Mouse (Mus musculus) spleen, adult 2 months (tissue): ENCODE data around the gene Mas1. TPM values are rescaled to one million over a fixed set of nuclear protein-coding genes. Genes with fewer than 3 reads are reported as not detected.

Source experiments
- DNase-seq, 2 experiments: peaks; one replicate each; pipeline versions ENCODE4 v3.0.0 to v3.0.0-alpha.2; 2012 to 2021; ENCODE audit warnings: low spot score in 2 of 2, low read depth in 1 of 2
- H3K27ac ChIP-seq: fragments of 200-500 bp; 2 replicates; pipeline ENCODE4 v1.5.1; 2012; ENCODE audit warnings: low read length, inconsistent platforms; ENCODE audit not compliant: insufficient read depth
- H3K27me3 ChIP-seq: fragments of 200-500 bp; 2 replicates; pipeline ENCODE4 v1.6.1; 2012; ENCODE audit warnings: mild to moderate bottlenecking, moderate library complexity, low read length, inconsistent platforms; ENCODE audit not compliant: control insufficient read depth, insufficient read depth
- H3K36me3 ChIP-seq: fragments of 200-500 bp; 2 replicates; pipeline ENCODE4 v1.6.1; 2012; ENCODE audit warnings: mild to moderate bottlenecking, low read length, inconsistent platforms; ENCODE audit not compliant: control insufficient read depth, insufficient read depth
- H3K4me1 ChIP-seq: fragments of 200-500 bp; 2 replicates; pipeline ENCODE4 v1.6.1; 2011; ENCODE audit warnings: inconsistent platforms; ENCODE audit not compliant: control insufficient read depth, insufficient read depth, insufficient read length
- H3K4me3 ChIP-seq: fragments of 200-500 bp; 2 replicates; pipeline ENCODE4 v1.5.1; 2011; ENCODE audit warnings: mild to moderate bottlenecking, inconsistent platforms; ENCODE audit not compliant: insufficient read depth, insufficient read length; ENCODE audit errors: extremely low read depth
- CTCF ChIP-seq: fragments of 200-500 bp; IDR thresholded peaks from 2 replicates; pipeline ENCODE4 v1.5.1; 2011; ENCODE audit warnings: mild to moderate bottlenecking, inconsistent platforms; ENCODE audit not compliant: insufficient read depth, insufficient read length, insufficient replicate concordance; ENCODE audit errors: extremely low read depth
- POLR2A ChIP-seq: fragments of 200-500 bp; IDR thresholded peaks from 2 replicates; pipeline ENCODE4 v1.6.1; 2011; ENCODE audit warnings: low read depth, low read length, inconsistent platforms
- WGBS: fragments of 180-500 bp; shearing (Covaris S2); methylation state at CpG from one replicate; pipeline ENCODE4 v1.1.7; 2018; 5-methylcytosine and 5-hydroxymethylcytosine counted together
- polyA plus RNA-seq: library from polyadenylated mRNA; depleted of rRNA; stranded (reverse); fragments of >200 nt; gene quantifications from 2 replicates; pipeline ENCODE4 v1.2.3, GENCODE M21; 2012; rRNA removed

Mas1 gene
- polyA plus RNA-seq, 1 experiment: not detected

DNA sequence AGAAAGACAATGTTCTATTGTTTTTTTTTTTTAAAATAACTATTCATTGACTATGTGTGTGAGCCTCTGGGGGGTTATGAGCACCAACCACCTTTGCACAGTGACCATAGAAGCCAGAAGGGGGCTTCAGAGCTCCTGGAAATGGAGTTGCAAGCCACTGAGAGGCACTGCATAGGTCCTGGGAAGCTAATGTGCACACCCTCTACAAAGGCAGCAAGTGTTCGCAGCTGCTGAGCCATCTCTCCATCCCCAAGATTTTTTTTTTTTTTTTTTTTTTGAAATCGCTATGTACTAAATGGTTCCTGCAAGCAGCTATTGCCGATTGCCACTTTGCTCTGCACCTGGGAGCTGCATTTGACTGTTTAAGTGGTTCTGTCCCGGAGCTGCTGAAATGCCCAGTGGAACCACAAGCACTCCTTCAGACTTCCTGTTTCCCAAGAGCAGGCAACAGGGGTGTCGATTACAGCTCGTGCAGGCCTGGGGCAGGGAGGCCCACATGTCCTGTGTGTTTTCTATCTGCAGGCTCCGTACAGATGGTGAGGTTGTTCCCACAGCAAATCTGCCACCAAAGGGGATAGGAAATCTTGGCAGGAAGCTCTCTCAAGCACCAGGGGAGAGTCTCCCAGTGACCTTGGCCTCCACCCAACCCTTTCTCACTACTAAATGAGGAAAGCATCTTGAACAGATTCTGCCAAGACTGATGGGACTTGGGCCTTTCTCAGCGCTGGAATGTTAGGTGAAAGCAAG is 74.1 kb downstream of the Mas1 start:
- Histone ChIP-seq H3K36me3 (no peaks in the 10 kb centered on the region), H3K27me3 (no peaks in the 10 kb centered on the region), H3K27ac (no peak overlapping the region), H3K4me1 (peaks cover 2% of the 10 kb centered on the region; the same call in 1 of the 2 replicates), H3K4me3 (no peak overlapping the region)
- 15% methylated on average over 8 of the region's 8 CpGs for WGBS
- DNase-seq: no peak
- TF ChIP-seq CTCF (no peak), POLR2A (no peak)

DNA sequence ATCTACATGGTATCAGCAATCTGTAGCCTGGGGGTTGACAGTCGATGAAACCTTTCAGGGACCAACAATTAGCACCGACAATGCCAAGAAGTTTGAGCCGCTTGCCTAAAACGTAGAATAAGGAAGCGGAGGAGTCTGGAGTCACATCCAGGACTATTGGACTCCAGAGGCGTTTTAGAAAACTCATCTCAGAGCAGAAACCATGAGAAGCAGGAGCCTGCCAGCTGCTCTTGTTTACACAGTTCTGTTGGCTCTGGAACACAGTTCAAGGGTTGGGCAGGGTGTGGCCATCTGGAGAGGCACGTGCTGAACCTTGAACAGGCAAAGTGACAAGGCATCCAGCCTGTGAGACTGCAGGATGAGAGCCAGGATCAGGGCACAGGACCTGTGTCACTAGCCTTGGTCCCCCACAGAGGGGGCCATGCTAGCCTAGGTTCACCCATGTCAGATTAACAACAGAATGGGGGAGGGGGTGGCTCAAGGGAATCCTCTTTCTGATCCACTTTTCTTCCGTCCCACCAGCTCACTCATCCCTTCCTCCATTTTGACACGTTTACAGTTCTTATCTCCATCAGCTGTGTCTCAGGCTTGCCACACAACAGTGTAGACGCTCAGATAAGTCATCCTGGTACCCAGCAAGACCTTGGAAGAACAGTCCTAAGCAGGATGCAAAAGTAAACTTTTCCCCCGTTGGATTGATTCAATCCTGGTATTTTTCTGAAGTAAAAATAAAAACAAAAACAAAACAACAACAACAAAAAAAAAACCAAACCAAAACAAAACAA is 75.3 kb downstream of the Mas1 start:
- DNase-seq: no peak
- TF ChIP-seq POLR2A (no peak), CTCF (no peak)
- Histone ChIP-seq H3K27me3 (no peaks in the 10 kb centered on the region), H3K4me3 (no peak overlapping the region), H3K36me3 (no peaks in the 10 kb centered on the region), H3K4me1 (peaks cover 2% of the 10 kb centered on the region; the same call in 1 of the 2 replicates), H3K27ac (no peak overlapping the region)
- 78% methylated on average over 11 of the region's 11 CpGs for WGBS

DNA sequence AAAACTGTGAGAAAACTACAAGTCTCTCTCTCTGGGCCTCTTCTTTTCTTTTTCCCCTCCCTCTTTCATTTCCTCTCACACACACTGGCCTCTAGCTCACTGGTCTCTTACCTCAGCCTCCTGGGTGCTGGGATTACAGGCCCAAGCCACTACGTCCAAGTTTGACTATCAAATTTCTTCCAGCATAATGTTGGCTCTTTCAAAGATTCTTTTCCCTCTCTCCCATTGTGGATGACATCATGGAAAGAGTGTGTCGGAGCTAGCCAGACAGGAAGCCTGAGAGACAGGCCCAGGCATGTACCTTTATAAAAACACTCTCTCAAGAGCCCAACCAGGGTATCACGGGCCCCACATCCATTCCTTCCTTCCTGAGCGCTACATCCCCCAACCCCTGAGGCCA is 76.5 kb downstream of the Mas1 start:
- no peak for DNase-seq
- Histone ChIP-seq H3K27me3 (no peaks in the 10 kb centered on the region), H3K4me1 (peaks cover 2% of the 10 kb centered on the region; the same call in 1 of the 2 replicates)

DNA sequence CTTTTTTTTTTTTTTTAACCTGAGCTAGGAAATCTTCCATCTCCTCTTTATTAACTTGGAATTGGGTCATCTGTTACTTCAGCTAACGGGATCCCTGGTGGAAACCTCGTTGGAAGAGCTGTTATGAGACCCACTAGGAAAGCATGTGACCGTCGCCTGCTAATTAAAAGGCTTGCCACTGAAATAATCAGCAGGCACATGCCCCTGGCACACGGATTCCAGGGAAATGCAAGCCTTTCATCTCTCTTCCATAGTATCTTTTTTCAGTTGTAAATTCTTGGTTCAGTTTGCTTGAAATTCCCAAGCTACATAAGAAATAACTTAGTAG is 76.9 kb downstream of the Mas1 start:
- H3K27ac ChIP-seq: no peak overlapping the region

More for the DNA sequence above, 76.5 kb downstream of the Mas1 start:
- TF ChIP-seq POLR2A: no peak
- TF ChIP-seq CTCF: no peak
- Histone ChIP-seq H3K27ac (no peak overlapping the region), H3K36me3 (no peaks in the 10 kb centered on the region), H3K4me3 (no peak overlapping the region)
- 56% methylated on average over 4 of the region's 4 CpGs for WGBS

More for the DNA sequence above, 76.9 kb downstream of the Mas1 start:
- TF ChIP-seq CTCF (no peak), POLR2A (no peak)
- H3K36me3 ChIP-seq: no peaks in the 10 kb centered on the region
- H3K4me1 ChIP-seq: peaks cover 2% of the 10 kb centered on the region; the same call in 1 of the 2 replicates
- no peak overlapping the region for H3K4me3 ChIP-seq
- H3K27me3 ChIP-seq: no peaks in the 10 kb centered on the region
- WGBS: 73% methylated on average over 5 of the region's 5 CpGs
- DNase-seq: no peak

Other genes with a start within 250 kb of the Mas1 start
- gene Slc22a1, start 192.3 kb downstream of the Mas1 start, polyA plus RNA-seq: 0.04 TPM in 2 replicates
- gene Igf2r, start 98.5 kb downstream of the Mas1 start, polyA plus RNA-seq: 7.2 and 9.7 TPM in 2 replicates
- not detected in 2 replicates for gene Mrgprh, start 7.9 kb upstream of the Mas1 start, polyA plus RNA-seq
- 0.32 and 0.88 TPM in 2 replicates for gene Pnldc1, start 42.1 kb upstream of the Mas1 start, polyA plus RNA-seq
- gene Tcp1, start 47.6 kb upstream of the Mas1 start, polyA plus RNA-seq: 29.9 and 32.9 TPM in 2 replicates
- gene Mrpl18, start 48.2 kb upstream of the Mas1 start, polyA plus RNA-seq: 19.9 and 22.3 TPM in 2 replicates
- 0.07 TPM in 1 of 2 replicates, not detected in the other for gene Acat3, start 72.5 kb upstream of the Mas1 start, polyA plus RNA-seq
- gene Acat2, start 92.6 kb upstream of the Mas1 start, polyA plus RNA-seq: 3.5 and 4.6 TPM in 2 replicates
- gene Wtap, start 126.0 kb upstream of the Mas1 start, polyA plus RNA-seq: 11.7 TPM in 2 replicates
- 98.9 and 191 TPM in 2 replicates for gene Sod2, start 138.7 kb upstream of the Mas1 start, polyA plus RNA-seq
- gene Gpr31b, start 184.2 kb upstream of the Mas1 start, polyA plus RNA-seq: 0.41 and 0.62 TPM in 2 replicates
- not detected in 2 replicates for gene Tcp10b, start 193.0 kb upstream of the Mas1 start, polyA plus RNA-seq